Mouse (Mus musculus) CD4-positive, CD25-positive, alpha-beta regulatory T cell, adult 9 weeks (primary cell): ENCODE data around the gene Ercc8. TPM values are rescaled to one million over a fixed set of nuclear protein-coding genes. Genes with fewer than 3 reads are reported as not detected.

Experiments used
- polyA plus RNA-seq: library from polyadenylated mRNA; unstranded; fragments of 100-300 nt; shearing (Covaris generic); gene quantifications from one replicate; pipeline ENCODE4 v1.2.1, GENCODE M21; 2017

Ercc8 gene
- polyA plus RNA-seq: 22.5 TPM

GRCm38 (mm10) chr13:108158465-108159240, at the start of gene Ercc8, which contains the start of gene Ndufaf2:
Gene Ercc8, plus strand, starts transcription at chr13:108158731.
Gene Ndufaf2, minus strand, starts transcription at chr13:108158623.

DNA sequence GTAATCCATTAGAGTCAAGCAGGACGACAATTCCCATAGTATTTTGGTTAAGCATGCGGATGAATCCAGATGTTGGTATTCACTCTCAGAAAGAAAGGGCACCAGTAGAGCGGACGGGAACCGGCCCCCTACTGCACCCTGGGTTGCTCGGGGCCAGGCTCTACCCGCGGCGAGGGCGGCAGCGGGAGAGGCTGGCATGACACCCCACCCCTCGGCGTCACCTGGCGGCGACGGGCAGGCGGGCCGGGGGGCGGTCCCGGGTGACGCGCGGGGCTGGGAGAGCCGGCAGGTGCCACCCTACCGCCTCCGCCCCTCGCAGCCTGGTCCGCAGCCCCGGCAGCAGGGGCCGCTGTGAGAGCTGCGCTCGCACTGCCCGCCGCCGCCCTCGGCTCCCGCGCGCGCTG, 55.6 kb downstream of the Ercc8 start, which contains the start of gene Elovl7:
Gene Elovl7 (plus strand): TSS at position 324 of the 404 bp plus-strand sequence.

Other genes starting within 250 kb of the Ercc8 start
- 69.6 TPM for gene Smim15, start 114.3 kb upstream of the Ercc8 start, polyA plus RNA-seq
- gene Ndufaf2, start 108 bp upstream of the Ercc8 start, polyA plus RNA-seq: 19.1 TPM
- gene Elovl7, start 55.7 kb downstream of the Ercc8 start, polyA plus RNA-seq: 0.52 TPM
- gene Depdc1b, start 157.6 kb downstream of the Ercc8 start, polyA plus RNA-seq: 1.7 TPM